Mouse (Mus musculus) midbrain, embryonic 11.5 days (tissue): ENCODE data around the gene Wnk4. TPM values are rescaled to one million over a fixed set of nuclear protein-coding genes. Genes with fewer than 3 reads are reported as not detected.

Experiments used
- ATAC-seq: fragments of 200-750 bp; cut with Nextera tagmentation; 2 replicates; pipeline ENCODE4 v1.8.0; 2017; ENCODE audit warnings: moderate TSS enrichment, moderate library complexity; ENCODE audit not compliant: low FRiP score
- DNase-seq: peaks from one replicate; pipeline ENCODE4 v3.0.0; 2015; ENCODE audit warnings: low spot score; ENCODE audit errors: missing footprints
- H3K27ac ChIP-seq: fragments of 300-500 bp; sonication (generic); 2 replicates; pipeline ENCODE4 v1.5.1; 2014; ENCODE audit warnings: low read depth, low read length
- H3K27me3 ChIP-seq: fragments of 300-500 bp; sonication (generic); 2 replicates; pipeline ENCODE4 v1.6.1; 2014; ENCODE audit warnings: mild to moderate bottlenecking, low read length, moderate library complexity, mixed read lengths; ENCODE audit not compliant: control insufficient read depth, insufficient read depth
- H3K36me3 ChIP-seq: fragments of 300-500 bp; sonication (generic); 2 replicates; pipeline ENCODE4 v1.6.1; 2014; ENCODE audit warnings: mild to moderate bottlenecking, low read length, moderate library complexity, mixed read lengths; ENCODE audit not compliant: control insufficient read depth, insufficient read depth
- H3K4me1 ChIP-seq: fragments of 300-500 bp; sonication (generic); 2 replicates; pipeline ENCODE4 v1.6.1; 2014; ENCODE audit warnings: low read length; ENCODE audit not compliant: control insufficient read depth, insufficient read depth
- H3K4me2 ChIP-seq: fragments of 300-500 bp; sonication (generic); 2 replicates; pipeline ENCODE4 v1.6.1; 2014; ENCODE audit warnings: mild to moderate bottlenecking, moderate library complexity
- H3K4me3 ChIP-seq: fragments of 300-500 bp; sonication (generic); 2 replicates; pipeline ENCODE4 v1.5.1; 2014; ENCODE audit warnings: low read depth, low read length
- H3K9ac ChIP-seq: fragments of 300-500 bp; sonication (generic); 2 replicates; pipeline ENCODE4 v1.6.1; 2014; ENCODE audit warnings: low read length
- H3K9me3 ChIP-seq: fragments of 300-500 bp; sonication (generic); 2 replicates; pipeline ENCODE4 v1.6.1; 2016; ENCODE audit warnings: low read length; ENCODE audit not compliant: control insufficient read depth
- WGBS: fragments of 180-500 bp; shearing (Covaris S2); extraction: QIAGEN DNeasy Blood & Tissue Kit; methylation state at CpG from one replicate; pipeline ENCODE4 v1.1.7; 2014; 5-methylcytosine and 5-hydroxymethylcytosine counted together
- polyA plus RNA-seq: library from polyadenylated mRNA; unstranded; fragments of >200 nt; fragmentation: Nextera tagmentation; extraction: Ambion mirVana; gene quantifications from 2 replicates; pipeline ENCODE4 v1.2.1, GENCODE M21; 2014

The Wnk4 gene
- polyA plus RNA-seq, 1 experiment from 2014 or later, result 4.8 TPM

GRCm38 (mm10) chr11:101235429-101235828, 24.9 kb upstream of the Wnk4 start:
- Histone ChIP-seq H3K9ac (no peak overlapping the region), H3K9me3 (no peaks in the 10 kb centered on the region), H3K27ac (no peak overlapping the region), H3K36me3 (no peaks in the 10 kb centered on the region), H3K4me2 (no peak overlapping the region), H3K4me3 (no peak overlapping the region), H3K27me3 (no peaks in the 10 kb centered on the region), H3K4me1 (peaks cover 13% of the 10 kb centered on the region)
- DNase-seq (no peak), ATAC-seq (no peak)

- ATAC-seq, result no peak
- H3K27ac ChIP-seq, result no peak overlapping the region
- WGBS, result 98% methylated on average over 5 of the region's 5 CpGs
Measured at GRCm38 (mm10) chr11:101236782-101237181, 23.6 kb upstream of the Wnk4 start.

GRCm38 (mm10) chr11:101238071-101238647, 22.2 kb upstream of the Wnk4 start:
- WGBS, result 60% methylated on average over 5 of the region's 5 CpGs
- Histone ChIP-seq H3K9me3 (no peaks in the 10 kb centered on the region), H3K27ac (no peak overlapping the region), H3K27me3 (no peaks in the 10 kb centered on the region), H3K4me1 (no peaks in the 10 kb centered on the region), H3K4me3 (no peak overlapping the region), H3K4me2 (no peak overlapping the region), H3K36me3 (no peaks in the 10 kb centered on the region), H3K9ac (no peak overlapping the region)
- DNase-seq, result no peak
- no peak for ATAC-seq

More at GRCm38 (mm10) chr11:101236782-101237181, 23.6 kb upstream of the Wnk4 start:
- H3K9ac ChIP-seq, result no peak overlapping the region
- H3K4me3 ChIP-seq, result no peak overlapping the region
- no peaks in the 10 kb centered on the region for H3K27me3 ChIP-seq
- H3K4me1 ChIP-seq, result no peaks in the 10 kb centered on the region; the same call in 1 of the 2 replicates
- no peak for DNase-seq
- H3K9me3 ChIP-seq, result no peaks in the 10 kb centered on the region
- H3K4me2 ChIP-seq, result no peak overlapping the region
- H3K36me3 ChIP-seq, result no peaks in the 10 kb centered on the region

DNA sequence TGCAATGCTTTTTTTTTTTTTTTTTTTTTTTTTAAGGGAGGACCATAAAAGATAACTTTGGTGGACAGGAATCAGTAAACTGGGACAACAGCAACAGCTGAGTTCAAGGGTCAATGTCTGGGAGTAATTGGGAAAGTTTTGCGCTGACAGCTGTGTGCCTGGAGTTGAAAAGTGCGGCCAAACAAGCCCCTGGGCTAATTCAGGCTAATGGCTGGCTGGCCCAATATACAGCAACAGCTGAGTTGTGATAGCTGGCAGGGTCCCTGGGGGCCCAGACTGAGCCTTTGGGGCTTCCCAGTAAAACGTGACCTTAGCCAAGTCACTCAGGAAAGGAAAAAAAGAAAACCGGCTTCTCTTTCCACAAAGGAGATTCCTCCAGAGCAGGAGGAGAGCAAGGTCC, 15.3 kb upstream of the Wnk4 start:
- Histone ChIP-seq H3K27ac (no peak overlapping the region), H3K4me2 (no peak overlapping the region), H3K9me3 (no peaks in the 10 kb centered on the region), H3K9ac (no peak overlapping the region), H3K27me3 (peaks cover 11% of the 10 kb centered on the region), H3K36me3 (no peaks in the 10 kb centered on the region), H3K4me3 (no peak overlapping the region), H3K4me1 (peaks cover 16% of the 10 kb centered on the region)
- 39% methylated on average over 4 of the region's 4 CpGs for WGBS
- DNase-seq, result no peak
- no peak for ATAC-seq

DNA sequence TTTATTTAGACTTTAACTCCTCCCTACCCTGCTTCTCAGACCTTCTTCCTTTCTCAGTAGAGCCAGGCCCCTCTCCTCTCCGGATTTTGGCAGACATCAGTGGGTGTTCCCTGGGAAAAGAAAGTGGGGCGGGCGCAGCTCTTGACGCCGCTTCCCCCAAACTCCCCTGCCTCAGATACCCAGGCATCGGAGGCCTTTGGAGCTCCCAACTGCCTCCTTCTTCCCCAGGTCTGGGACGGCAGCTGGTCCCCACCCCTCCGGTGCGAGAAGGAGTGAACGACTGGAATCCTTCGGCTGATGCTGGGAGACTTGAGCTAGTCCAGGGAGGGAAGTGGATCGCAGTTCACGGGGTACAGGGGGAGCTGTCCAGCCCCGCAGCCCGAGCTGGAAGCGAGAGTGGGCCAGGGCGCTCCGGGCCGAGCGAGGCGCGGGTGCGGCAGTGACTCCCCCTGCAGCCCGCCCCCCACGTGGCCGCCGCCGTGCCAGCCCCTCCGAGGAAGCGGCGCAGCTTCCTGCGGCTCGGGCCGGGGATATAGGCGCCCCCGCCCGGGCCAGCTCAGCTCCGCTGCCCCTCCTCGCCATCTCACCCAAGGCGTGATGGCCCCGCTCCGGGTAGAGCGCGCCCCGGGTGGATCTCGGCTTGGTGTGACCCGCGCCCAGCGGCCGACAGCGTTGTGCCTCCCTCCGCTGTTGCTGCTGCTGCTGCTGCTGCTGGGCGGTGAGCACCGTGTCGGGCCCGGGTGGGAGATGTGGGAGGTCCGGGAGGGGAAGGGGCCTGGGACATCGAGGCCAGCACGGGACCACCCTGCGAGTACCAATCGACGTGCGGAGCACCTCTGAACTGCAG, 14.3 kb upstream of the Wnk4 start, which contains the start of gene Ramp2:
Gene Ramp2 (plus strand): TSS at position 174 of the 847 bp plus-strand sequence.
- WGBS, result under 1% methylated on average over 51 of the region's 63 CpGs
- ATAC-seq, result peak; percentile 82
- H3K36me3 ChIP-seq, result no peaks in the 10 kb centered on the region
- H3K27ac ChIP-seq, result no peak within 1 kb of the TSS
- peak; percentile 96 for DNase-seq
- peak within 1 kb of the TSS; percentile 80 for H3K9ac ChIP-seq
- peaks cover 16% of the 10 kb centered on the region for H3K4me1 ChIP-seq
- H3K27me3 ChIP-seq, result peaks cover 11% of the 10 kb centered on the region
- peak within 1 kb of the TSS; percentile 57 for H3K4me3 ChIP-seq
- H3K9me3 ChIP-seq, result no peaks in the 10 kb centered on the region
- H3K4me2 ChIP-seq, result peak within 1 kb of the TSS; percentile 97

- peaks cover 16% of the 10 kb centered on the region for H3K4me1 ChIP-seq
- no peaks in the 10 kb centered on the region for H3K36me3 ChIP-seq
- DNase-seq (no peak), ATAC-seq (no peak; the same call in none of the 2 replicates)
- peak overlapping the region; percentile 80 for H3K9ac ChIP-seq
- peaks cover 11% of the 10 kb centered on the region for H3K27me3 ChIP-seq
- peak overlapping the region; percentile 97 for H3K4me2 ChIP-seq
- 2% methylated on average over 7 of the region's 7 CpGs for WGBS
- peak overlapping the region; percentile 57 for H3K4me3 ChIP-seq
- H3K9me3 ChIP-seq, result no peaks in the 10 kb centered on the region
- H3K27ac ChIP-seq, result no peak overlapping the region
Measured at GRCm38 (mm10) chr11:101246702-101247012, 13.7 kb upstream of the Wnk4 start.

DNA sequence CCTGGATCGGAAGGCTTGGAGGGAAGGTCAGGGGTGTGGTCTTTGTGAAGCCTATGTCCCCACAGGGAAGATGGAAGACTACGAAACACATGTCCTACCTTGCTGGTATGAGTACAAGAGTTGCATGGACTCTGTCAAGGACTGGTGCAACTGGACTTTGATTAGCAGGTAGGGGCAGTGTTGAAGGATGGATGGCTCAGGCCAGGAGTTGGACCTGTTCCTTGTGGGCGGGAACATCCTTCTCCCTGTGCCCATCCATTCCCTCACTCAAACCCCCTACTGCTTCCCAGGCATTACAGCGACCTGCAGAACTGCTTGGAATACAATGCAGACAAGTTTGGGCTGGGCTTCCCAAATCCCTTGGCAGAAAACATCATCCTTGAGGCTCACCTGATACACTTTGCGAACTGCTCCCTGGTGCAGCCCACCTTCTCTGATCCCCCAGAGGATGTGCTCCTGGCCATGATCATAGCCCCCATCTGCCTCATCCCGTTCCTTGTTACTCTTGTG, 12.8 kb upstream of the Wnk4 start:
- no peak overlapping the region for H3K9ac ChIP-seq
- no peaks in the 10 kb centered on the region for H3K9me3 ChIP-seq
- no peaks in the 10 kb centered on the region for H3K36me3 ChIP-seq
- no peak overlapping the region for H3K27ac ChIP-seq
- H3K27me3 ChIP-seq, result peaks cover 11% of the 10 kb centered on the region
- DNase-seq, result peak; percentile 82
- H3K4me3 ChIP-seq, result no peak overlapping the region
- no peak for ATAC-seq
- peaks cover 17% of the 10 kb centered on the region for H3K4me1 ChIP-seq
- no peak overlapping the region; the same call in 1 of the 2 replicates for H3K4me2 ChIP-seq
- WGBS, result 90% methylated on average over 6 of the region's 6 CpGs

- H3K9me3 ChIP-seq, result no peaks in the 10 kb centered on the region
- H3K4me2 ChIP-seq, result no peak overlapping the region
- H3K4me3 ChIP-seq, result no peak overlapping the region
- H3K27me3 ChIP-seq, result peaks cover 11% of the 10 kb centered on the region
- no peaks in the 10 kb centered on the region for H3K36me3 ChIP-seq
- peak; percentile 90 for DNase-seq
- H3K9ac ChIP-seq, result no peak overlapping the region
- WGBS, result 37% methylated on average over 14 of the region's 14 CpGs
- no peak overlapping the region for H3K27ac ChIP-seq
- ATAC-seq, result no peak
- peaks cover 22% of the 10 kb centered on the region for H3K4me1 ChIP-seq
Measured at GRCm38 (mm10) chr11:101248258-101248994, 11.9 kb upstream of the Wnk4 start.
